8 mouse cellular contexts compared by ENCODE assay signal in genomic region chr4:132510352-132510798, GRCm38 (mm10). TPM values are rescaled to one million over a fixed set of nuclear protein-coding genes. Genes with fewer than 3 reads are reported as not detected.
A peak's percentile ranks its signal among the peaks of the same experiment; 100 is the strongest.
DNase-seq lines count a peak whose midpoint lies in the region; ATAC-seq and TF ChIP-seq lines count a peak whose summit lies in the region.

Gene Sesn2, minus strand, starts transcription at chr4:132510501.

- no peak for TF ChIP-seq CTCF in CH12.LX (conservative IDR thresholded peaks at IDR 0.05 in 1 of 2, IDR thresholded peaks at IDR 0.05 in 1 of 2; ENCODE audit: low read depth in 2 of 2, low read length in 2 of 2)

- no peak for TF ChIP-seq RAD21 in CH12.LX (IDR thresholded peaks at IDR 0.05; ENCODE audit: low read depth, low read length)

- peak; percentile 98 for DNase-seq in CH12.LX (ENCODE audit: extremely low read depth)
- DNase-seq in c-Kit-positive CD71-positive TER-119-negative erythroid progenitor cells, embryonic 14.5 days (ENCODE audit: low read depth): peak; percentile 99
- peak; percentile 98 for DNase-seq in forebrain, embryonic 11.5 days (ENCODE audit: low spot score)
- peak; percentile 98 to 99 for DNase-seq in kidney, postnatal 36 days
- peak; percentile 96 for DNase-seq in telencephalon, adult 2 months (ENCODE audit: low read depth, low spot score)

- H3K79me2 ChIP-seq in CH12.LX (replicated peaks; ENCODE audit: control insufficient read depth, extremely low read depth, insufficient read depth, poor library complexity, severe bottlenecking): peaks cover 48% of the 10 kb centered on the region

- H3K27ac ChIP-seq in CH12.LX (ENCODE audit: insufficient read depth, low read depth): peak within 1 kb of the TSS; percentile 79
- H3K27ac ChIP-seq in forebrain, embryonic 11.5 days (ENCODE audit: low read depth, low read length): peak within 1 kb of the TSS; percentile 62
- peak within 1 kb of the TSS; percentile 84 for H3K27ac ChIP-seq in heart, embryonic 16.5 days (ENCODE audit: low read length)
- peak within 1 kb of the TSS; percentile 85 for H3K27ac ChIP-seq in liver, embryonic 15.5 days (replicated peaks)
- H3K27ac ChIP-seq in neural tube, embryonic 12.5 days: 0 out of 2 replicates have a peak within 1 kb of the TSS, but pooled peaks have one; percentile 26

- in situ Hi-C loops in CH12.LX (cut with MboI; ENCODE audit: low pct_ligation_motif_present, low pct_unique_long_range_greater_than_20kb, low sequenced_read_pairs): loop anchor here (5.0 to 25.0 kb wide), 3 partner anchors 98 to 423 kb away; partner anchors contain the start of genes Epb41 and Rab42

- H3K27me3 ChIP-seq in CH12.LX (replicated peaks): no peaks in the 10 kb centered on the region
- H3K27me3 ChIP-seq in forebrain, embryonic 11.5 days (ENCODE audit: control insufficient read depth, insufficient read depth, low read length): no peaks in the 10 kb centered on the region
- H3K27me3 ChIP-seq in heart, embryonic 16.5 days (ENCODE audit: control insufficient read depth, insufficient read depth, low read length): no peaks in the 10 kb centered on the region
- no peaks in the 10 kb centered on the region for H3K27me3 ChIP-seq in liver, embryonic 15.5 days
- H3K27me3 ChIP-seq in neural tube, embryonic 12.5 days (replicated peaks): no peaks in the 10 kb centered on the region

- H3K9ac ChIP-seq in CH12.LX (ENCODE audit: insufficient read depth, low read depth): peak within 1 kb of the TSS; percentile 99
- peak within 1 kb of the TSS; percentile 70 for H3K9ac ChIP-seq in forebrain, embryonic 11.5 days (ENCODE audit: low read length)
- H3K9ac ChIP-seq in heart, embryonic 16.5 days (ENCODE audit: low read length): peak within 1 kb of the TSS; percentile 77
- peak within 1 kb of the TSS; percentile 92 for H3K9ac ChIP-seq in liver, embryonic 15.5 days
- H3K9ac ChIP-seq in neural tube, embryonic 12.5 days: peak within 1 kb of the TSS; percentile 73

- H3K4me3 ChIP-seq in CH12.LX (replicated peaks in 1 of 3; ENCODE audit: low read depth in 2 of 3, low read length in 2 of 3, poor library complexity in 1 of 3): peak within 1 kb of the TSS; percentile 66 to 96 (median 86)
- H3K4me3 ChIP-seq in forebrain, embryonic 11.5 days (ENCODE audit: low read depth, low read length): peak within 1 kb of the TSS; percentile 77
- H3K4me3 ChIP-seq in heart, embryonic 16.5 days (ENCODE audit: low read length): peak within 1 kb of the TSS; percentile 92
- H3K4me3 ChIP-seq in liver, embryonic 15.5 days (replicated peaks): peak within 1 kb of the TSS; percentile 86
- peak within 1 kb of the TSS; percentile 71 for H3K4me3 ChIP-seq in neural tube, embryonic 12.5 days

- WGBS in forebrain, embryonic 11.5 days: under 1% methylated on average over 31 of the region's 32 CpGs
- WGBS in heart, embryonic 16.5 days: under 1% methylated on average over 32 of the region's 32 CpGs
- WGBS in liver, embryonic 15.5 days (ENCODE audit: insufficient replicate concordance): under 1% methylated on average over 32 of the region's 32 CpGs
- WGBS in neural tube, embryonic 12.5 days: under 1% methylated on average over 32 of the region's 32 CpGs

- H3K4me1 ChIP-seq in CH12.LX (ENCODE audit: control insufficient read depth in 1 of 2, insufficient read depth in 2 of 2): peaks cover 10 to 56% of the 10 kb centered on the region in 2 experiments
- no peaks in the 10 kb centered on the region; the same call in 1 of the 2 replicates for H3K4me1 ChIP-seq in forebrain, embryonic 11.5 days (replicated peaks; ENCODE audit: control insufficient read depth, insufficient read depth, low read length)
- peaks cover 22% of the 10 kb centered on the region for H3K4me1 ChIP-seq in heart, embryonic 16.5 days (ENCODE audit: control insufficient read depth, insufficient read depth, low read length)
- peaks cover 86% of the 10 kb centered on the region for H3K4me1 ChIP-seq in liver, embryonic 15.5 days (replicated peaks)
- peaks cover 10% of the 10 kb centered on the region for H3K4me1 ChIP-seq in neural tube, embryonic 12.5 days

- no peaks in the 10 kb centered on the region for H3K9me3 ChIP-seq in CH12.LX (replicated peaks; ENCODE audit: low read length)
- no peaks in the 10 kb centered on the region for H3K9me3 ChIP-seq in forebrain, embryonic 11.5 days (ENCODE audit: control insufficient read depth, low read length)
- H3K9me3 ChIP-seq in heart, embryonic 16.5 days (replicated peaks; ENCODE audit: control insufficient read depth, low read length): no peaks in the 10 kb centered on the region
- H3K9me3 ChIP-seq in liver, embryonic 15.5 days (replicated peaks): no peaks in the 10 kb centered on the region
- no peaks in the 10 kb centered on the region for H3K9me3 ChIP-seq in neural tube, embryonic 12.5 days

- peak; percentile 90 for ATAC-seq in forebrain, embryonic 11.5 days (replicated peaks; ENCODE audit: low FRiP score)
- ATAC-seq in heart, embryonic 16.5 days (replicated peaks; ENCODE audit: extremely low read depth, insufficient read depth, low FRiP score): peak; percentile 94
- ATAC-seq in liver, embryonic 15.5 days (ENCODE audit: insufficient read depth): peak; percentile 93
- ATAC-seq in neural tube, embryonic 12.5 days (ENCODE audit: low FRiP score, low read depth): peak; percentile 90

- TF ChIP-seq POLR2A in CH12.LX (IDR thresholded peaks at IDR 0.05; ENCODE audit: low read depth, low read length): peak; percentile 97

- H3K4me2 ChIP-seq in CH12.LX (ENCODE audit: insufficient read depth, low read depth, poor library complexity, severe bottlenecking): peak within 1 kb of the TSS; percentile 64
- H3K4me2 ChIP-seq in forebrain, embryonic 11.5 days (ENCODE audit: low read depth, low read length, severe bottlenecking): peak within 1 kb of the TSS; percentile 76
- H3K4me2 ChIP-seq in heart, embryonic 16.5 days (ENCODE audit: low read depth, low read length): peak within 1 kb of the TSS; percentile 92
- H3K4me2 ChIP-seq in liver, embryonic 15.5 days: peak within 1 kb of the TSS; percentile 98
- H3K4me2 ChIP-seq in neural tube, embryonic 12.5 days (replicated peaks): peak within 1 kb of the TSS; percentile 92

- peaks cover 7 to 25% of the 10 kb centered on the region in 2 experiments for H3K36me3 ChIP-seq in CH12.LX (replicated peaks in 1 of 2; ENCODE audit: control insufficient read depth in 1 of 2, insufficient read depth in 1 of 2, low read length in 1 of 2)
- no peaks in the 10 kb centered on the region for H3K36me3 ChIP-seq in forebrain, embryonic 11.5 days (ENCODE audit: control insufficient read depth, insufficient read depth, low read length)
- H3K36me3 ChIP-seq in heart, embryonic 16.5 days (ENCODE audit: control insufficient read depth, insufficient read depth): no peaks in the 10 kb centered on the region
- no peaks in the 10 kb centered on the region for H3K36me3 ChIP-seq in liver, embryonic 15.5 days (replicated peaks)
- no peaks in the 10 kb centered on the region for H3K36me3 ChIP-seq in neural tube, embryonic 12.5 days

- dilution Hi-C loops in CH12.LX (cut with MboI; ENCODE audit: extremely low pct_ligation_motif_present, extremely low pct_unique_long_range_greater_than_20kb, low sequenced_read_pairs): no loop called here

- TF ChIP-seq EP300 in CH12.LX (IDR thresholded peaks at IDR 0.05; ENCODE audit: low read length): no peak

TF ChIP-seq in CH12.LX, 34 proteins besides CTCF, POLR2A, EP300 and RAD21 (continues in another document):
- TF ChIP-seq ZC3H11A (IDR thresholded peaks at IDR 0.05; ENCODE audit: low read depth, low read length) (no peak), MAX (IDR thresholded peaks at IDR 0.05; ENCODE audit: low read length) (no peak), MEF2A (IDR thresholded peaks at IDR 0.05; ENCODE audit: borderline replicate concordance, low read depth, low read length) (peak; percentile 57; the same call in 1 of the 2 replicates), MXI1 (IDR thresholded peaks at IDR 0.05; ENCODE audit: low read depth, low read length) (peak; percentile 83; the same call in 1 of the 2 replicates), ELF1 (IDR thresholded peaks at IDR 0.05; ENCODE audit: low read depth, low read length) (peak; percentile 76), UBTF (IDR thresholded peaks at IDR 0.05; ENCODE audit: low read depth, low read length) (0 out of 2 replicates have a peak, but pooled peaks have one; percentile 79), ETS1 (conservative IDR thresholded peaks at IDR 0.05; ENCODE audit: low read depth, low read length) (peak; percentile 54), KAT2A (IDR thresholded peaks at IDR 0.05; ENCODE audit: insufficient replicate concordance, low read length) (peak; percentile 77; the same call in 1 of the 2 replicates), USF2 (conservative IDR thresholded peaks at IDR 0.05; ENCODE audit: low read depth, low read length) (no peak), NELFE (IDR thresholded peaks at IDR 0.05; ENCODE audit: low read depth, low read length) (peak; percentile 99), GABPA (IDR thresholded peaks at IDR 0.05; ENCODE audit: insufficient replicate concordance, low read depth, low read length) (no peak; the same call in 1 of the 2 replicates), BHLHE40 (IDR thresholded peaks at IDR 0.05; ENCODE audit: low read depth, low read length) (peak; percentile 60), MAFK (IDR thresholded peaks at IDR 0.05; ENCODE audit: insufficient replicate concordance, low read length) (no peak), NRF1 (IDR thresholded peaks at IDR 0.05; ENCODE audit: low read depth, low read length) (peak; percentile 52; the same call in 1 of the 2 replicates), HCFC1 (IDR thresholded peaks at IDR 0.05; ENCODE audit: low read depth, low read length) (peak; percentile 92), SIN3A (IDR thresholded peaks at IDR 0.05; ENCODE audit: low read length) (peak; percentile 92), IRF4 (IDR thresholded peaks at IDR 0.05; ENCODE audit: low read depth, low read length) (no peak), ZMIZ1 (IDR thresholded peaks at IDR 0.05; ENCODE audit: low read depth, low read length) (peak; percentile 96), TCF12 (IDR thresholded peaks at IDR 0.05; ENCODE audit: low read depth, low read length) (peak; percentile 98), POLR2AphosphoS2 (IDR thresholded peaks at IDR 0.05; ENCODE audit: low read depth, low read length) (peak; percentile 88), ZNF384 (IDR thresholded peaks at IDR 0.05; ENCODE audit: low read depth, low read length) (no peak), TBP (conservative IDR thresholded peaks at IDR 0.05; ENCODE audit: low read depth, low read length) (peak; percentile 92)

RNA-seq across cellular contexts. Expression of gene Sesn2, which starts in this region (rescaled TPM):
- total RNA-seq in CH12.LX (2012; rRNA removed) (44.3 and 68.1 TPM in 2 replicates), CH12.LX (2014; rRNA removed) (35.4 and 35.6 TPM in 2 replicates)
- polyA plus RNA-seq in CH12.LX (2012; ENCODE audit: insufficient read length, low read depth): 31.5 and 40.1 TPM in 2 replicates
- 9.4 and 9.5 TPM in 2 replicates for polyA plus RNA-seq in forebrain, embryonic 11.5 days (2014; fragmentation: Nextera tagmentation; extraction: Ambion mirVana)
- polyA plus RNA-seq in heart, embryonic 16.5 days (2015; fragmentation: Nextera tagmentation; extraction: Ambion mirVana): 5.9 and 7.2 TPM in 2 replicates
- 7.4 and 7.8 TPM in 2 replicates for polyA plus RNA-seq in liver, embryonic 15.5 days (2015; fragmentation: Nextera tagmentation; extraction: Ambion mirVana)
- polyA plus RNA-seq in neural tube, embryonic 12.5 days (2016; fragmentation: Nextera tagmentation; extraction: Ambion mirVana): 10.2 and 10.3 TPM in 2 replicates

Comparison
In these comparisons a context has a peak if more than half of its experiments do, and no peak if none do; other contexts are left out.
1. Peak in every context shown above with its lines: DNase-seq, ATAC-seq, H3K4me3 ChIP-seq and H3K27ac ChIP-seq.
2. H3K27ac ChIP-seq: peak in every context shown above with its lines; median percentile 85 in liver, embryonic 15.5 days; 84 in heart, embryonic 16.5 days; 79 in CH12.LX; 62 in forebrain, embryonic 11.5 days; 26 in neural tube, embryonic 12.5 days.